In genomic region chr10:102712263-102712662, GRCm38 (mm10) we compare ENCODE assay signal across 15 mouse cellular contexts.
DNase-seq lines count a peak whose midpoint lies in the region; ATAC-seq lines count a peak whose summit lies in the region.
"Had no signal": no experiment of that assay in that cellular context is flagged by ENCODE, and none has a peak within 500 bp of the region (broad histone marks: within the 10 kb centered on the region; RNA-seq: fewer than 3 reads in every experiment).

No protein-coding gene starts in this region.

- no peaks in the 10 kb centered on the region for H3K4me1 ChIP-seq in kidney, embryonic 14.5 days (ENCODE audit: control insufficient read depth, insufficient read depth, low read length)
- H3K4me1 ChIP-seq: limb, embryonic 15.5 days; lung, embryonic 15.5 days; midbrain, embryonic 15.5 days; neural tube, embryonic 15.5 days had no signal

- WGBS in kidney, embryonic 14.5 days, result 61% methylated on average over 2 of the region's 2 CpGs

- no peaks in the 10 kb centered on the region for H3K27me3 ChIP-seq in kidney, embryonic 14.5 days (ENCODE audit: control insufficient read depth, insufficient read depth, low read length)
- H3K27me3 ChIP-seq: limb, embryonic 15.5 days; lung, embryonic 15.5 days; midbrain, embryonic 15.5 days; neural tube, embryonic 15.5 days had no signal

- peak; percentile 10 for DNase-seq in adrenal gland, postnatal 14 days
- no peak for DNase-seq in adrenal gland, postnatal 10 days
- peak; percentile 58 for DNase-seq in kidney, adult 11 months
- peak; percentile 12 for DNase-seq in lung, postnatal 14 days
- no peak for DNase-seq in frontal cortex, postnatal 36 days (ENCODE audit: low spot score in 2 of 2)
- DNase-seq in natural killer cell, adult 2 months (ENCODE audit: low spot score in 2 of 2), result no peak
- DNase-seq: cerebellum, adult 2 months; embryo, embryonic 11 days had no signal

- no peak overlapping the region for H3K4me3 ChIP-seq in kidney, embryonic 14.5 days (ENCODE audit: low read length)
- H3K4me3 ChIP-seq: limb, embryonic 15.5 days; lung, embryonic 15.5 days; midbrain, embryonic 15.5 days; neural tube, embryonic 15.5 days had no signal

- no peak overlapping the region for H3K27ac ChIP-seq in kidney, embryonic 14.5 days (ENCODE audit: low read depth, low read length)
- H3K27ac ChIP-seq: limb, embryonic 15.5 days; lung, embryonic 15.5 days; midbrain, embryonic 15.5 days; neural tube, embryonic 15.5 days had no signal

- no peaks in the 10 kb centered on the region for H3K9me3 ChIP-seq in kidney, embryonic 14.5 days (ENCODE audit: control insufficient read depth, low read length)
- H3K9me3 ChIP-seq: limb, embryonic 15.5 days; lung, embryonic 15.5 days; midbrain, embryonic 15.5 days; neural tube, embryonic 15.5 days had no signal

- no peaks in the 10 kb centered on the region for H3K36me3 ChIP-seq in kidney, embryonic 14.5 days (ENCODE audit: control insufficient read depth, insufficient read depth, low read length)
- H3K36me3 ChIP-seq: limb, embryonic 15.5 days; lung, embryonic 15.5 days; midbrain, embryonic 15.5 days; neural tube, embryonic 15.5 days had no signal

- H3K4me2 ChIP-seq in kidney, embryonic 14.5 days (replicated peaks; ENCODE audit: low read depth, low read length), result no peak overlapping the region
- H3K4me2 ChIP-seq: limb, embryonic 15.5 days; lung, embryonic 15.5 days; midbrain, embryonic 15.5 days; neural tube, embryonic 15.5 days had no signal

- no peak overlapping the region for H3K9ac ChIP-seq in kidney, embryonic 14.5 days (ENCODE audit: low read depth, low read length)
- H3K9ac ChIP-seq: limb, embryonic 15.5 days; lung, embryonic 15.5 days; midbrain, embryonic 15.5 days; neural tube, embryonic 15.5 days had no signal

- ATAC-seq in kidney, embryonic 14.5 days (ENCODE audit: low FRiP score, low TSS enrichment), result no peak
- peak; percentile 100 for ATAC-seq in granulocyte monocyte progenitor cell, adult 5-6 weeks (replicated peaks; ENCODE audit: poor library complexity, severe bottlenecking)
- ATAC-seq: intestine, embryonic 16.5 days; midbrain, embryonic 15.5 days had no signal

Comparison
In these comparisons a context has a peak if more than half of its experiments do, and no peak if none do; other contexts are left out.
1. DNase-seq: peak in adrenal gland, postnatal 14 days (single experiment), kidney, adult 11 months (single experiment) and lung, postnatal 14 days (single experiment); none in adrenal gland, postnatal 10 days (single experiment), frontal cortex, postnatal 36 days (0 of 2) and natural killer cell, adult 2 months (0 of 2).